Mouse (Mus musculus) thymus, postnatal 4 days (tissue): ENCODE measurements around the gene Gm11127.
"Not testable (repeated sequence)": the region's sequence is repeated elsewhere in the genome, so short reads cannot be mapped to it uniquely, and the experiment has no call there.

Experiments
- DNase-seq: peaks from one replicate; pipeline ENCODE4 v3.0.0; 2021

The Gm11127 gene

GRCm38 (mm10) chr17:36030703-36031582, 27.2 kb downstream of the Gm11127 start:
- peak; percentile 16 for DNase-seq

GRCm38 (mm10) chr17:36030046-36030702, 28.0 kb downstream of the Gm11127 start:
- not testable (repeated sequence) for DNase-seq

- DNase-seq, result no peak
Observed at GRCm38 (mm10) chr17:36028879-36029619, 29.1 kb downstream of the Gm11127 start.

- DNase-seq, result no peak
Observed at GRCm38 (mm10) chr17:36027663-36028062, 30.5 kb downstream of the Gm11127 start.

- DNase-seq, result no peak
Observed at GRCm38 (mm10) chr17:36025901-36026300, 32.3 kb downstream of the Gm11127 start.

GRCm38 (mm10) chr17:36025197-36025596, 33.0 kb downstream of the Gm11127 start:
- DNase-seq, result no peak

- DNase-seq, result no peak
Observed at GRCm38 (mm10) chr17:36023710-36024654, 34.2 kb downstream of the Gm11127 start.

GRCm38 (mm10) chr17:36022922-36023321, 35.2 kb downstream of the Gm11127 start:
- no peak for DNase-seq

GRCm38 (mm10) chr17:36022098-36022497, 36.1 kb downstream of the Gm11127 start:
- DNase-seq, result no peak

- DNase-seq, result no peak
Observed at GRCm38 (mm10) chr17:36021309-36021708, 36.9 kb downstream of the Gm11127 start.

- DNase-seq, result peak; percentile 85
Observed at GRCm38 (mm10) chr17:36020191-36021073, 37.7 kb downstream of the Gm11127 start, which contains the start of gene H2-T24. H2-T24 (minus strand) TSS chr17:36020560.

- no peak for DNase-seq
Observed at GRCm38 (mm10) chr17:36019519-36019918, 38.7 kb downstream of the Gm11127 start.

- no peak for DNase-seq
Observed at GRCm38 (mm10) chr17:36018979-36019378, 39.2 kb downstream of the Gm11127 start.

- no peak for DNase-seq
Observed at GRCm38 (mm10) chr17:36017046-36017445, 41.1 kb downstream of the Gm11127 start.

- no peak for DNase-seq
Observed at GRCm38 (mm10) chr17:36014977-36015376, 43.2 kb downstream of the Gm11127 start.
